Mouse (Mus musculus) monocyte, adult 5-6 weeks (primary cell): ENCODE results near the gene Dpyd. TPM values are rescaled to one million over a fixed set of nuclear protein-coding genes. Genes with fewer than 3 reads are reported as not detected.

Source experiments
- ATAC-seq: fragments of 153-309, 156-312 bp; replicated peaks from 2 replicates; pipeline ENCODE4 v1.8.0; 2017; ENCODE audit warnings: mild to moderate bottlenecking; ENCODE audit not compliant: low TSS enrichment, insufficient number of reproducible peaks, severe bottlenecking, poor library complexity, low FRiP score
- total RNA-seq: library from RNA; stranded (forward); fragments of 200-1000, 200-491, 200-594 nt; gene quantifications from 3 replicates; pipeline ENCODE4 v1.2.3, GENCODE M21; 2017

The Dpyd gene
- total RNA-seq, 1 experiment from 2014 or later, result not detected

GRCm38 (mm10) chr3:118674121-118674745, 112.3 kb downstream of the Dpyd start:
- no peak for ATAC-seq

- no peak for ATAC-seq
Measured at GRCm38 (mm10) chr3:118675441-118675840, 113.5 kb downstream of the Dpyd start.

DNA sequence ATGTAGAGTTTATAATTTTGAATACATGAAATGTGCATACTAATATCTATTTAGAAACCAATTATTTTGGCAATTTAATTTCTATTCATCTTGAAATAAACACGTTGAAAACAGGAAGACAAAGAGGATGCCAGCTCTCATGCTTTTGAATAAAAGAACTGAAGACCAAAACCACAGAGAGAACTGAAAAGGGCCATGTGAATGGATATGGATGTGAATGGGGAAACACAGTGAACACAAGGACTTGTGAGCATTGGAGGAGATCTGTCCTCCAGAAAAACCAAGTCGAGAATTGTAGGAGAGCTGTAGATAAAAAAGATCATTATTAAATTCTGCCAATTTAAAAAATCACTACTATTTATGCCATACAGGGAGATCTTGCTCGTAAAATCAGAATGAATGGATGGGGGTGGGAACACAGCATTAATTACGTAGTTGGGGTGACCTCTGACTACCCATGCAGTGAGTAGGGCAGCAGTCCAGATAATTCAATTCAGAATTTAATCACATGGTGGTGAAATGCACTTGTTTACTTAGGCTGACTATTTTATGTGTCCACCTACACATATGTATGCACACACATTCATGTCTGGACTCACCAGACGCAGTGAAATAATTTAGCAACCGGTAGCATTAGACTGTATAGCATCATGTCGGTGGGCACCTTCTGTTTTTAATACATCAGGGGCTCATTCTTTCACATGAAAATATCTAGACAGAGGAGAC, 114.3 kb downstream of the Dpyd start:
- ATAC-seq, result no peak

DNA sequence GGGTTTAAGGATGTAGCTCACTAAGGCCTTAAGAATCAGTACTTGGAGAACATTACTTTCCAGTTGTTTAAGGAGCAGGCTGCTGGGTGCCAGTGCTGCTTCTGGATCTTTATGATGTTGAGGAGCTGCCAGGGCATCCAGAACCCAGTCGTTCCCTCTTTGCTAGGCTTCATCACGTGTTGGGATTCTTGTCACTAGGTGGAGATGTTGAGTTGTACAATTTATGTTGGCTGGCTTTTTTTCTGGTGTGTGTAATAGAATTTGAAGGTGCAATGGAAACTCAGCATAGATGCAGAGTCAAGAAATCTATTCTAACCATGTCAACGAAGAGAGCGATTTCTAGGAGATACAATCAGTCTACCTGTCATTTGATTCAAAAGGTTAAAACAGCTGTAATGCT, 118.9 kb downstream of the Dpyd start:
- ATAC-seq, result no peak

GRCm38 (mm10) chr3:118750269-118750668, 188.3 kb downstream of the Dpyd start:
- no peak for ATAC-seq

GRCm38 (mm10) chr3:118753623-118754022, 191.7 kb downstream of the Dpyd start:
- no peak for ATAC-seq

DNA sequence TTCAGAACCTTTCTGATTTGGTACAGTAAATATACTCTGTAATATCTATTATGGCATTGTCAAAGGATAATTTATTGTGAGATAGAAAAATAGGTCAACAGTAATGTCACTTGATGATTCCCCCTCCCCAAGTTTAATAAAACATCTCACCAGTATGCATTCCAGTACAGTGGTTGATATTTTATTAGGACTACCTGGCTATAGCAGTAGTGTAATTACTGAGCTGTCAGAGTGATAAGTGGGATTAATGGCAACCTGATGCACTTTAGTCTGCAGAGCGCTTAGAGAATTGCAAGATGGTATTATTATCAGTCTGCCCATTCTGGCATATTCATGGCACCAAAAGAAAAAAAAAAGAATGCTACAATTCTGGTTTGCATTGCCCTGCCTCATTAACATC, 194.2 kb downstream of the Dpyd start:
- no peak for ATAC-seq

DNA sequence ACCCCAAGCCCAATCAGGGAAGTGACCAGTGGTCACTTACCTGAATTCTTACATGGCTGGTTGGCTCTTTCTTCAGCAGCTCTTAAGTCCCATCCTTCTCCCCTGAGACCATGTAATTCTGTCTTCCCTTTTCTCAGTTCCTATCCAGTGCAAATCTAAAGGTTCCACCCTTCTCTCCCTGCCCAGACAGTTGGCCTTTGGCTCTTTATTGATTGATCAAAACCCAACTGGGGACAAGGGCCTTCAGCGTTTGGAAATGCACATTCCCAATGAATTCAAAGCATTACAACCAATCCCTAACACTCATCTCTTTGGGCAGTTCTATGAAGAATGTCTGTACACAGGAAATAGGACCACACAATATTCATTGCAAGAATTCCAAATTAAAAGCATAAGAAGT, 251.0 kb downstream of the Dpyd start:
- ATAC-seq, result no peak

DNA sequence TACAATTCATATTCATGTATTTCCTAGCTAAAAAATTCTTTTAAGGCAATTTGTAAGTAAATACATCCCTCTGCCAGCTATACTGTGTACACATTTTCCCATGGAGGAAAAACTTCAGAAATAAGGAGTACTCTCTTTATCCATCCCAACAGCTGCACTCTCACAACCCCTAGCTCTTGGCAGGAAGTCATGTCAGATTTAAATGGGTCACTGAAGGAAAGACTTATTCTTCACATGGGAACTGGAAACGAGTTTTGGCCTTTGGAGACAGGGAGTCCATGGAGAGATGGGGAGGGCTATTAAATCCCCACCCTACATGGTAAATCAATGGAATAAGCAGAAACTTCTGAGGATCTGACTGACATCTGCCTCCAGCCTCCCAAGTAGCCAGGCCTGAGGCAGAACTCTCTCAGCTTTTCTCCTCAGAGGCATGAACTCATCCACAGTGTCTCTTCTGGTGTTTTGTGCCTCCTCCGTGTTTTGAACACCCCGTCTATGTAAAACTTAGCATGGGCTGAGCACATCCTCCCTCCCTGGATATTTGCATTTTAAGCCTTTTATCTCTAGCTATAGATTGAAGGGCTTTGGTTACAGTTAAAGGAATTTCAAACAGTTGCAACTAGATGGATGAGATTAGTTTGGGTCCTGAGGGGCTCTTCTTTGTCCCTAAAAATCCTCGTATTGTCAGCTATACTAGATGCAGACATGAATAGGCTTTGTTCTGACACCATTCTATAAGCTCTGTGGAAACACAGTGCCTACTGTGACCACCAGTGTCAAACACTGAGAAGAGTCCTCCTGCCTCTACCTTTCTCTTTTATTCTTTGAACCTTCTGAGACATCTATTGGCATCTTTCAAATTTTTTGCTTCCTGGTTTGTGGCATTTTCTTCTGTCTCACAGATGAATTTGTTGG, 288.9 kb downstream of the Dpyd start:
- ATAC-seq, result no peak

DNA sequence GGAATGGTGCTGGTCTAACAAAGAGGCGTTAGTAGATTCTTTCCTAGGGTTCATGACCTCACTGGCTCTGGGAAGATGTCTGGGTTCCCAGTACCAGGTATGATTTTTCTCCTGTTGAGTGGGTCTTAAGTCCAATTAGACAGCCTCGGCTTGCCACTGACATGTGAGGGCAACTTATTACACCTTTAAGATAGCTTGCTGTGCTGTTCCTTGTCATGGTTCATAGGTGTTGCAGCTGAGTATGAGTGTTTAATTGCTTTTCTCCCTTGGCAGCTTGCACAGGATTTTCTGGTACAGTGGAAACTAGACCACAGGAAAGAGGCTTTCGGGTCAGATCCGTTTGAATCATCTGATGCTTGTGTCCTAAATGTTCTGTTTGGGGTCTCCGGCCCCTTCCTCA, 290.8 kb downstream of the Dpyd start:
- no peak for ATAC-seq

DNA sequence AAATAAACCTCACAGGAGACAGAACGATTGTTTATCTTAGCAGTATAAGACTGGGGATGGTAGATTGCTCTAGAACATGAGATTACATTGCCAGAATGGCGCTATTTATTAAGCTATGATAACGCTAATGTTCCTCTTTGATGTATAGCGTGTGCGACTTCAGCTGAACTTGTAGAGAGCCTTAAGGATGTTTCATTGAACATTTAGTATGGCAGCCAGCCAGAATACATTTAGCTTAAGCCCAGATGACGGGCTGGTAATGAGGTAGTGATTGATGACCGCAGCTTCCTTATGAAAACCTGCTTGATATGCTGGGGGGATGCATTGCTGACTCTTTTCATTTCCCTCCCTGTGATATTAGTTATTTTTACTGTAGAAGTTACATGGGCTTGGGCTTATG, 293.5 kb downstream of the Dpyd start:
- ATAC-seq, result no peak

DNA sequence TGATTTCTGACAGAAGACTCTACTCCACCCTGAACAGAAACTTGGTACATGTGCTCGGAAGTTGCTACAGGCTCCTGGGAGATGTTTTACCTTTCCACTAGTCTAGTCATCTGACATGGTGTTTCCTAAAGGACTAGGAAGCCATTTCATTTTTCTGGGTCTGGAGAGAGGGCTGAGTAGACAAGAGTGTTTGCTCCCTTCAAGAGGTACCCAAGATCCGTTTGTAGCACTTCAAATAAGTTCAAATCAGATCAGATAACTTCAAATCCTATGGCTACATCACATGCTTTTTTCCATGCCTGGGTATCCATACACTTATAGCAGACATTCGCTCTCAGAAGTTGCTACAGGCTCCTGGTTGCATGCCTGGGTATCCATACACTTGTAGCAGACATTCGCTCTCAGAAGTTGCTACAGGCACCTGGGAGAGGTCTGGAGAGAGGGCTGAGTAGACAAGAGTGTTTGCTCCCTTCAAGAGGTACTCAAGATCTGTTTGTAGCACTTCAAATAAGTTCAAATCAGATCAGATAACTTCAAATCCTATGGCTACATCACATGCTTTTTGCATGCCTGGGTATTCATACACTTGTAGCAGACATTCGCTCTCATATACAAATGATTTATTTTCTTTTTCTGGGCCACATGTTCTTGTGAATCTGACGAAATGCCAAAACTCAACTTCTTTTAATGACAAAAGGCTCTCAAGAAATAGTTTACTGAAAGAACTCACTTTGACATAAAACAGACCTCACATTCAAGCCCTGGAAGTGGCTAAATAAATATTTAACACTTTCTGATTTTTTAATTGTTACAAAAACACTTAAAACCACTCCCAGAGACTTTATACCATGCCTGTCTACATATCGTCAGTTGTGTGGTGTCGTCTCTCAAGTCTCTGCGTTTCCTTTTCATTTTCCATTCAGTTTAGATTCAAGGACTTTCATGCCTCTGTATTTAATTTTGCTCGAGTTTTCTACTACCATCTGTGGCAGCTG, 307.5 kb downstream of the Dpyd start:
- ATAC-seq, result no peak

GRCm38 (mm10) chr3:118875871-118876270, 313.9 kb downstream of the Dpyd start:
- ATAC-seq, result no peak

- ATAC-seq, result no peak
Measured at GRCm38 (mm10) chr3:118899036-118899435, 337.1 kb downstream of the Dpyd start.

DNA sequence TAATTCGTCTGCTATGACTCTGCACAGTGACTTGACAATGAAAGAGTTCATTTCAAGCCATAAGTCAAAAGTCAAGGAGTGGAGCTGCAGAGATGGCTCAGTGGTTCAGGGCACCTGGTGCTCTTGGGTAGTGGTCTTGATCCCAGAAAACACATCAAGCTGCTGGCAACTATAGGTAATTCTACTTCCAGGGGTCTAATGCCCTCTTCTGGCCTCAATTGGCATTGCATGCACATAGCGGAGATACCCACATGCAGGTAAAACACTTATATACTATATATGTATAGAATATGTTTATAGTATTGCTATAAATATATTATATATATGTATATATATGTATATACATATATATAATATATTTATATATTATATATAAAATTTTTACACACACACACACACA, 429.4 kb downstream of the Dpyd start:
- ATAC-seq, result no peak

DNA sequence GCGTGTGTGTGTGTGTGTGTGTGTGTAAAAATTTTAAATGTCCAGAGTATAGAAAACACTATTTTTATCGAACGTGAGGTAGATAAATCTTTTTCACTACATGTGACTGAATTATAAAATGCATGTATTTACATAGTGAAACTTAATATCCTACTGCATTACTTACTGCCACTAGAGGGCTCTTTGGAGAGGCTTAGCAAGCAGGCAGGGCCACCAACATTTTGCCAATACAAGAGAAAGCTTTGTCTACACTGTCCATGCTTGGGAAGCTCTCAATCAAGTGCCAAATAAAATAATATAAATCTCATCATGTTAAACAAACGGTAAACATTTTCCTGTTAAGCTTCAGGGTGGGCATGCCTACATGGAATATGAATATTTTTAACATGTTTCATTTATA, 429.9 kb downstream of the Dpyd start:
- no peak for ATAC-seq

GRCm38 (mm10) chr3:119021255-119021654, 459.3 kb downstream of the Dpyd start:
- ATAC-seq, result no peak

- no peak for ATAC-seq
Measured at GRCm38 (mm10) chr3:119042611-119043010, 480.7 kb downstream of the Dpyd start.
